8 mouse cellular contexts compared by ENCODE assay signal in genomic region chr2:103439710-103440109, GRCm38 (mm10). TPM values are rescaled to one million over a fixed set of nuclear protein-coding genes. Genes with fewer than 3 reads are reported as not detected.
DNase-seq lines count a peak whose midpoint lies in the region; ATAC-seq and TF ChIP-seq lines count a peak whose summit lies in the region.

No protein-coding gene starts in this region.

- no peak for TF ChIP-seq POLR2A in brain, embryonic 14.5 days (IDR thresholded peaks at IDR 0.05; ENCODE audit: borderline replicate concordance, extremely low read depth, insufficient read depth, insufficient read length, poor library complexity, severe bottlenecking)
- TF ChIP-seq POLR2A in testis, adult 2 months (IDR thresholded peaks at IDR 0.05; ENCODE audit: control insufficient read depth, low read depth, low read length): no peak

- H3K27me3 ChIP-seq in heart, embryonic 15.5 days: no peaks in the 10 kb centered on the region
- no peaks in the 10 kb centered on the region for H3K27me3 ChIP-seq in liver, embryonic 14.5 days (ENCODE audit: control insufficient read depth, insufficient read depth, low read length)
- no peaks in the 10 kb centered on the region for H3K27me3 ChIP-seq in neural tube, embryonic 14.5 days (ENCODE audit: control insufficient read depth, insufficient read depth, low read length)
- H3K27me3 ChIP-seq in testis, adult 2 months (ENCODE audit: control insufficient read depth, insufficient read depth, low read length): no peaks in the 10 kb centered on the region

- WGBS in heart, embryonic 15.5 days: 2% methylated on average over 12 of the region's 12 CpGs
- 4% methylated on average over 12 of the region's 12 CpGs for WGBS in liver, embryonic 14.5 days (ENCODE audit: insufficient replicate concordance)
- WGBS in neural tube, embryonic 14.5 days: 4% methylated on average over 12 of the region's 12 CpGs

- TF ChIP-seq CTCF in brain, embryonic 14.5 days (IDR thresholded peaks at IDR 0.05; ENCODE audit: borderline replicate concordance, extremely low read depth, insufficient read depth, insufficient read length): peak; percentile 83
- peak; percentile 83 for TF ChIP-seq CTCF in liver, embryonic 14.5 days (IDR thresholded peaks at IDR 0.05; ENCODE audit: low read depth)
- peak; percentile 55; the same call in 1 of the 2 replicates for TF ChIP-seq CTCF in testis, adult 2 months (IDR thresholded peaks at IDR 0.05; ENCODE audit: control insufficient read depth, insufficient read depth, insufficient replicate concordance, low read depth, low read length)

- peaks cover 10% of the 10 kb centered on the region for H3K4me1 ChIP-seq in heart, embryonic 15.5 days (replicated peaks)
- no peaks in the 10 kb centered on the region for H3K4me1 ChIP-seq in liver, embryonic 14.5 days (replicated peaks; ENCODE audit: control insufficient read depth in 2 of 2, insufficient read depth in 2 of 2, low read length in 1 of 2)
- H3K4me1 ChIP-seq in neural tube, embryonic 14.5 days (ENCODE audit: control insufficient read depth, insufficient read depth, low read length): no peaks in the 10 kb centered on the region
- no peaks in the 10 kb centered on the region for H3K4me1 ChIP-seq in testis, adult 2 months (ENCODE audit: control insufficient read depth, insufficient read depth, low read length)

- no peak overlapping the region for H3K9ac ChIP-seq in heart, embryonic 15.5 days
- H3K9ac ChIP-seq in liver, embryonic 14.5 days (replicated peaks): no peak overlapping the region
- H3K9ac ChIP-seq in neural tube, embryonic 14.5 days (replicated peaks; ENCODE audit: low read depth, low read length): 0 out of 2 replicates have a peak overlapping the region, but pooled peaks have one; percentile 1

- H3K36me3 ChIP-seq in heart, embryonic 15.5 days: no peaks in the 10 kb centered on the region
- no peaks in the 10 kb centered on the region for H3K36me3 ChIP-seq in liver, embryonic 14.5 days (replicated peaks; ENCODE audit: control insufficient read depth, insufficient read depth, low read depth)
- H3K36me3 ChIP-seq in neural tube, embryonic 14.5 days (ENCODE audit: control insufficient read depth, insufficient read depth, low read length): no peaks in the 10 kb centered on the region
- no peaks in the 10 kb centered on the region for H3K36me3 ChIP-seq in testis, adult 2 months (ENCODE audit: control insufficient read depth, insufficient read depth, low read length)

- peak; percentile 73 for DNase-seq in CD4-positive, CD25-positive, alpha-beta regulatory T cell, adult 2 months (ENCODE audit: low read depth, low spot score)
- peak; percentile 90 for DNase-seq in brain, embryonic 14.5 days (ENCODE audit: low read depth)
- peak; percentile 83 to 92 for DNase-seq in kidney, postnatal 25 days
- peak; percentile 39 to 63 (median 42) for DNase-seq in liver, embryonic 14.5 days (ENCODE audit: low read depth in 3 of 3, low spot score in 3 of 3)

- H3K27ac ChIP-seq in heart, embryonic 15.5 days: no peak overlapping the region
- no peak overlapping the region for H3K27ac ChIP-seq in liver, embryonic 14.5 days
- no peak overlapping the region for H3K27ac ChIP-seq in neural tube, embryonic 14.5 days (ENCODE audit: low read depth, low read length)
- H3K27ac ChIP-seq in testis, adult 2 months (ENCODE audit: control insufficient read depth, insufficient read depth, low read depth, low read length): no peak overlapping the region

- peak overlapping the region; percentile 48 for H3K4me2 ChIP-seq in heart, embryonic 15.5 days
- H3K4me2 ChIP-seq in liver, embryonic 14.5 days (ENCODE audit: low read depth): no peak overlapping the region
- peak overlapping the region; percentile 31; the same call in 1 of the 2 replicates for H3K4me2 ChIP-seq in neural tube, embryonic 14.5 days (ENCODE audit: low read depth, low read length)

- TF ChIP-seq EP300 in liver, embryonic 14.5 days (IDR thresholded peaks at IDR 0.05; ENCODE audit: low read depth): no peak

- no peaks in the 10 kb centered on the region for H3K9me3 ChIP-seq in heart, embryonic 15.5 days (replicated peaks)
- no peaks in the 10 kb centered on the region for H3K9me3 ChIP-seq in liver, embryonic 14.5 days (ENCODE audit: control insufficient read depth, low read length)
- H3K9me3 ChIP-seq in neural tube, embryonic 14.5 days (ENCODE audit: control insufficient read depth, low read length): no peaks in the 10 kb centered on the region

- H3K4me3 ChIP-seq in heart, embryonic 15.5 days: no peak overlapping the region
- no peak overlapping the region for H3K4me3 ChIP-seq in liver, embryonic 14.5 days (ENCODE audit: insufficient read depth in 1 of 2, low read depth in 2 of 2, low read length in 2 of 2)
- H3K4me3 ChIP-seq in neural tube, embryonic 14.5 days (ENCODE audit: low read depth, low read length): peak overlapping the region; percentile 1; the same call in 1 of the 2 replicates
- H3K4me3 ChIP-seq in testis, adult 2 months (ENCODE audit: control insufficient read depth, low read depth, low read length): no peak overlapping the region

- 0 out of 2 replicates have a peak, but pooled peaks have one; percentile 39 for ATAC-seq in erythroid progenitor cell, adult 5-6 weeks (replicated peaks; ENCODE audit: low FRiP score, poor library complexity, severe bottlenecking)
- ATAC-seq in heart, embryonic 15.5 days (replicated peaks; ENCODE audit: insufficient number of reproducible peaks, insufficient read depth, low FRiP score, low read depth): no peak
- peak; percentile 45; the same call in 1 of the 2 replicates for ATAC-seq in liver, embryonic 14.5 days (ENCODE audit: insufficient read depth)
- ATAC-seq in neural tube, embryonic 14.5 days (ENCODE audit: low read depth): peak; percentile 72

RNA-seq across cellular contexts. Expression of gene Elf5, which starts 28.2 kb away (rescaled TPM):
- 0.06 and 0.11 TPM in 2 replicates for polyA plus RNA-seq in brain, embryonic 14.5 days (2012; rRNA removed)
- total RNA-seq in erythroid progenitor cell, adult 5-6 weeks (2015; ENCODE audit: low replicate concordance): not detected in 2 replicates
- total RNA-seq in erythroid progenitor cell, adult 5-6 weeks (2017; ENCODE audit: low replicate concordance): not detected in 2 replicates
- polyA plus RNA-seq in heart, embryonic 15.5 days (2015; fragmentation: Nextera tagmentation; extraction: Ambion mirVana): 0.13 and 0.70 TPM in 2 replicates
- 0.03 and 0.05 TPM in 2 replicates for polyA plus RNA-seq in liver, embryonic 14.5 days (2012; rRNA removed)
- 0.19 TPM in 1 of 2 replicates, not detected in the other for polyA plus RNA-seq in liver, embryonic 14.5 days (2014; fragmentation: Nextera tagmentation; extraction: Ambion mirVana)
- not detected in 2 replicates for polyA plus RNA-seq in neural tube, embryonic 14.5 days (2014; fragmentation: Nextera tagmentation; extraction: Ambion mirVana)
- 1.0 TPM in 1 of 2 replicates, not detected in the other for polyA plus RNA-seq in testis, adult 2 months (2012; rRNA removed)

RNA-seq across cellular contexts. Expression of gene Cat, which starts 45.2 kb away (rescaled TPM):
- polyA plus RNA-seq in brain, embryonic 14.5 days (2012; rRNA removed): 46.8 and 62.1 TPM in 2 replicates
- total RNA-seq in erythroid progenitor cell, adult 5-6 weeks (2015; ENCODE audit: low replicate concordance): 137 and 155 TPM in 2 replicates
- total RNA-seq in erythroid progenitor cell, adult 5-6 weeks (2017; ENCODE audit: low replicate concordance): 40.8 and 55.7 TPM in 2 replicates
- 73.5 and 88.0 TPM in 2 replicates for polyA plus RNA-seq in heart, embryonic 15.5 days (2015; fragmentation: Nextera tagmentation; extraction: Ambion mirVana)
- 86.1 and 90.2 TPM in 2 replicates for polyA plus RNA-seq in liver, embryonic 14.5 days (2012; rRNA removed)
- 155 and 161 TPM in 2 replicates for polyA plus RNA-seq in liver, embryonic 14.5 days (2014; fragmentation: Nextera tagmentation; extraction: Ambion mirVana)
- 104 and 113 TPM in 2 replicates for polyA plus RNA-seq in neural tube, embryonic 14.5 days (2014; fragmentation: Nextera tagmentation; extraction: Ambion mirVana)
- polyA plus RNA-seq in testis, adult 2 months (2012; rRNA removed): 6.1 and 7.5 TPM in 2 replicates
